Mouse (Mus musculus) MEL (cell line): ENCODE measurements at regions not wholly inside any gene's neighbourhood (a gene's known extent, or its start where the extent isn't known, plus 50 kb on each side); places are given as distances from the start of the nearest gene placed in this dataset.

Experiments
- DNase-seq: peaks from one replicate; pipeline ENCODE4 v3.0.0; 2011; ENCODE audit warnings: low read depth, low spot score
- H3K27ac ChIP-seq: 2 replicates; pipeline ENCODE4 v1.5.1; 2012; ENCODE audit warnings: low read depth, mild to moderate bottlenecking, control low read depth, low read length, moderate library complexity; ENCODE audit not compliant: control insufficient read depth
- H3K27me3 ChIP-seq, 2 experiments: fragments of 150-350 bp in 1 of 2; sonication (generic) in 1 of 2; 2 replicates each; pipeline ENCODE4 v1.6.1; 2012; ENCODE audit warnings: low read length in 2 of 2, mild to moderate bottlenecking in 2 of 2, improper control_type of control experiment in 1 of 2, moderate library complexity in 1 of 2; ENCODE audit not compliant: insufficient read depth in 2 of 2, control insufficient read depth in 1 of 2
- H3K36me3 ChIP-seq, 2 experiments: 2 replicates each; pipeline ENCODE4 v1.6.1; 2012 to 2014; ENCODE audit warnings: low read length in 2 of 2, improper control_type of control experiment in 1 of 2, inconsistent platforms in 1 of 2, mild to moderate bottlenecking in 1 of 2; ENCODE audit not compliant: insufficient read depth in 2 of 2, control insufficient read depth in 1 of 2
- H3K4me1 ChIP-seq, 2 experiments: fragments of 150-350 bp in 1 of 2; sonication (generic) in 1 of 2; 2 replicates each; pipeline ENCODE4 v1.6.1; 2012; ENCODE audit warnings: low read length in 2 of 2, improper control_type of control experiment in 1 of 2, mild to moderate bottlenecking in 1 of 2; ENCODE audit not compliant: insufficient read depth in 2 of 2, control insufficient read depth in 1 of 2
- H3K4me3 ChIP-seq, 2 experiments: fragments of 150-350 bp in 1 of 2; sonication (generic) in 1 of 2; 2 replicates each; pipeline ENCODE4 v1.5.1; 2012; ENCODE audit warnings: low read depth in 2 of 2, low read length in 2 of 2, mild to moderate bottlenecking in 2 of 2, moderate library complexity in 2 of 2, control low read depth in 1 of 2, improper control_type of control experiment in 1 of 2; ENCODE audit not compliant: control insufficient read depth in 1 of 2, insufficient read depth in 1 of 2
- H3K79me2 ChIP-seq: 2 replicates; pipeline ENCODE4 v1.6.1; 2012; ENCODE audit warnings: mild to moderate bottlenecking, low read length, moderate library complexity; ENCODE audit not compliant: control insufficient read depth, poor library complexity, insufficient read depth
- H3K9ac ChIP-seq: 2 replicates; pipeline ENCODE4 v1.6.1; 2012; ENCODE audit warnings: low read depth, mild to moderate bottlenecking, control low read depth, low read length, moderate library complexity; ENCODE audit not compliant: control insufficient read depth, poor library complexity, severe bottlenecking
- H3K9me3 ChIP-seq: fragments of 150-350 bp; sonication (generic); replicated peaks from 2 replicates; pipeline ENCODE4 v1.6.1; 2012; ENCODE audit warnings: mild to moderate bottlenecking, low read length, improper control_type of control experiment, moderate library complexity; ENCODE audit not compliant: insufficient read depth
- BHLHE40 ChIP-seq: IDR thresholded peaks from 2 replicates; pipeline ENCODE4 v1.6.1; 2012; ENCODE audit warnings: low read depth, mild to moderate bottlenecking, inconsistent platforms, low read length, improper control_type of control experiment, borderline replicate concordance
- CHD2 ChIP-seq: IDR thresholded peaks from 2 replicates; pipeline ENCODE4 v1.6.1; 2011; ENCODE audit warnings: low read length, improper control_type of control experiment
- CTCF ChIP-seq, 3 experiments: IDR thresholded peaks in 2 of 3; conservative IDR thresholded peaks in 1 of 3; 2 replicates each; pipeline ENCODE4 v1.5.1; 2011 to 2012; ENCODE audit warnings: low read length in 3 of 3, low read depth in 2 of 3, mild to moderate bottlenecking in 2 of 3, improper control_type of control experiment in 1 of 3, inconsistent platforms in 1 of 3, mixed read lengths in 1 of 3, moderate library complexity in 1 of 3; ENCODE audit not compliant: control insufficient read depth in 1 of 3, insufficient read depth in 1 of 3, poor library complexity in 1 of 3, severe bottlenecking in 1 of 3
- E2F4 ChIP-seq: IDR thresholded peaks from 2 replicates; pipeline ENCODE4 v1.6.1; 2011; ENCODE audit warnings: low read depth, low read length, improper control_type of control experiment, borderline replicate concordance
- GATA1 ChIP-seq: IDR thresholded peaks from 2 replicates; pipeline ENCODE4 v1.6.1; 2011; ENCODE audit warnings: low read depth, low read length, improper control_type of control experiment
- HCFC1 ChIP-seq: IDR thresholded peaks from 2 replicates; pipeline ENCODE4 v1.6.1; 2012; ENCODE audit warnings: low read depth, mild to moderate bottlenecking, inconsistent platforms, low read length, improper control_type of control experiment, moderate library complexity
- MAFK ChIP-seq: IDR thresholded peaks from 2 replicates; pipeline ENCODE4 v1.6.1; 2011; ENCODE audit warnings: low read depth, mild to moderate bottlenecking, low read length, improper control_type of control experiment, borderline replicate concordance
- MAX ChIP-seq: IDR thresholded peaks from 2 replicates; pipeline ENCODE4 v1.6.1; 2011; ENCODE audit warnings: low read length, improper control_type of control experiment
- MAZ ChIP-seq: IDR thresholded peaks from 2 replicates; pipeline ENCODE4 v1.6.1; 2012; ENCODE audit warnings: low read depth, mild to moderate bottlenecking, inconsistent platforms, low read length, improper control_type of control experiment
- MEF2A ChIP-seq: IDR thresholded peaks from 2 replicates; pipeline ENCODE4 v1.6.1; 2014; ENCODE audit warnings: low read depth, mild to moderate bottlenecking, inconsistent platforms, low read length, improper control_type of control experiment; ENCODE audit not compliant: poor library complexity, insufficient replicate concordance, severe bottlenecking; ENCODE audit errors: extremely low read depth
- MYB ChIP-seq: IDR thresholded peaks from 2 replicates; pipeline ENCODE4 v1.6.1; 2011; ENCODE audit warnings: mild to moderate bottlenecking, low read depth, low read length, improper control_type of control experiment
- MYC ChIP-seq: IDR thresholded peaks from 2 replicates; pipeline ENCODE4 v1.6.1; 2011; ENCODE audit warnings: low read depth, mild to moderate bottlenecking, low read length, improper control_type of control experiment, moderate library complexity
- NELFE ChIP-seq: IDR thresholded peaks from 2 replicates; pipeline ENCODE4 v1.6.1; 2011; ENCODE audit warnings: low read depth, low read length, improper control_type of control experiment
- NRF1 ChIP-seq: IDR thresholded peaks from 2 replicates; pipeline ENCODE4 v1.6.1; 2014; ENCODE audit warnings: low read depth, mild to moderate bottlenecking, inconsistent platforms, low read length, improper control_type of control experiment, moderate library complexity; ENCODE audit not compliant: poor library complexity, insufficient read depth, severe bottlenecking
- POLR2A ChIP-seq, 2 experiments: IDR thresholded peaks; 2 replicates each; pipeline ENCODE4 v1.6.1; 2011 to 2012; ENCODE audit warnings: low read length in 2 of 2, mild to moderate bottlenecking in 2 of 2, control low read depth in 1 of 2, improper control_type of control experiment in 1 of 2, low read depth in 1 of 2, moderate library complexity in 1 of 2; ENCODE audit not compliant: control insufficient read depth in 1 of 2, insufficient read depth in 1 of 2, poor library complexity in 1 of 2
- RAD21 ChIP-seq: IDR thresholded peaks from 2 replicates; pipeline ENCODE4 v1.6.1; 2011; ENCODE audit warnings: mild to moderate bottlenecking, low read depth, low read length, improper control_type of control experiment
- RCOR1 ChIP-seq: IDR thresholded peaks from 2 replicates; pipeline ENCODE4 v1.6.1; 2012; ENCODE audit warnings: low read depth, mild to moderate bottlenecking, inconsistent platforms, low read length, improper control_type of control experiment
- SIN3A ChIP-seq: IDR thresholded peaks from 2 replicates; pipeline ENCODE4 v1.6.1; 2012; ENCODE audit warnings: low read length, improper control_type of control experiment, inconsistent platforms
- SMC3 ChIP-seq: IDR thresholded peaks from 2 replicates; pipeline ENCODE4 v1.6.1; 2011; ENCODE audit warnings: low read depth, low read length, improper control_type of control experiment
- TAL1 ChIP-seq: IDR thresholded peaks from 2 replicates; pipeline ENCODE4 v1.6.1; 2012; ENCODE audit warnings: mild to moderate bottlenecking, inconsistent platforms, low read length, moderate library complexity, mixed read lengths
- TBP ChIP-seq: IDR thresholded peaks from 2 replicates; pipeline ENCODE4 v1.8.0; 2011; ENCODE audit warnings: low read depth, low read length, improper control_type of control experiment
- ZC3H11A ChIP-seq: IDR thresholded peaks from 2 replicates; pipeline ENCODE4 v1.6.1; 2012; ENCODE audit warnings: low read depth, mild to moderate bottlenecking, inconsistent platforms, low read length, improper control_type of control experiment
- ZKSCAN1 ChIP-seq: IDR thresholded peaks from 2 replicates; pipeline ENCODE4 v1.6.1; 2012; ENCODE audit warnings: low read depth, mild to moderate bottlenecking, inconsistent platforms, low read length, improper control_type of control experiment, moderate library complexity

- no peak overlapping the region for H3K4me3 ChIP-seq
- no peaks in the 10 kb centered on the region for H3K4me1 ChIP-seq
- H3K27ac ChIP-seq: no peak overlapping the region
- no peaks in the 10 kb centered on the region for H3K79me2 ChIP-seq
- no peaks in the 10 kb centered on the region for H3K36me3 ChIP-seq
- peak; percentile 21 for DNase-seq
- no peak overlapping the region for H3K9ac ChIP-seq
- TF ChIP-seq SMC3: peak; percentile 63
- no peak for TF ChIP-seq NRF1
- TF ChIP-seq RAD21: peak; percentile 54
- TF ChIP-seq SIN3A: no peak
- no peak for TF ChIP-seq MYB
- TF ChIP-seq CTCF (IDR thresholded peaks at IDR 0.05 in 2 of 3, conservative IDR thresholded peaks at IDR 0.05 in 1 of 3; ENCODE audit: control insufficient read depth in 1 of 3, insufficient read depth in 1 of 3, low read depth in 2 of 3, low read length in 3 of 3, poor library complexity in 1 of 3, severe bottlenecking in 1 of 3): peak; percentile 18 to 53 (median 31); a peak in 5 of 6 replicates
- peak; percentile 53 for TF ChIP-seq ZC3H11A
- TF ChIP-seq ZKSCAN1: no peak
- no peak for TF ChIP-seq MAX
- H3K27me3 ChIP-seq: no peaks in the 10 kb centered on the region
- no peaks in the 10 kb centered on the region for H3K9me3 ChIP-seq
Observed at GRCm38 (mm10) chr8:82689322-82689721, 84.6 kb downstream of the Zfp330 start.

- Histone ChIP-seq H3K27ac (no peak overlapping the region), H3K9ac (no peak overlapping the region), H3K9me3 (no peaks in the 10 kb centered on the region), H3K4me1 (no peaks in the 10 kb centered on the region), H3K79me2 (no peaks in the 10 kb centered on the region), H3K4me3 (no peak overlapping the region), H3K36me3 (no peaks in the 10 kb centered on the region), H3K27me3 (no peaks in the 10 kb centered on the region)
- no peak for DNase-seq
- no peak for TF ChIP-seq TBP
- TF ChIP-seq MEF2A: no peak
- no peak for TF ChIP-seq ZKSCAN1
- TF ChIP-seq CHD2: no peak
- TF ChIP-seq MYC: no peak
- TF ChIP-seq POLR2A (IDR thresholded peaks at IDR 0.05; ENCODE audit: control insufficient read depth in 1 of 2, insufficient read depth in 1 of 2, low read depth in 1 of 2, low read length in 2 of 2, poor library complexity in 1 of 2): no peak
- TF ChIP-seq RCOR1: no peak
- TF ChIP-seq NELFE: no peak
- no peak for TF ChIP-seq TAL1
Observed at GRCm38 (mm10) chr8:82685966-82686365, 88.0 kb downstream of the Zfp330 start.

- Histone ChIP-seq H3K27ac (no peak overlapping the region), H3K27me3 (no peaks in the 10 kb centered on the region), H3K4me1 (no peaks in the 10 kb centered on the region), H3K9ac (no peak overlapping the region), H3K79me2 (no peaks in the 10 kb centered on the region), H3K9me3 (no peaks in the 10 kb centered on the region), H3K4me3 (no peak overlapping the region), H3K36me3 (no peaks in the 10 kb centered on the region)
- no peak for DNase-seq
- TF ChIP-seq RCOR1 (no peak), MEF2A (no peak), SMC3 (no peak), CTCF (IDR thresholded peaks at IDR 0.05 in 2 of 3, conservative IDR thresholded peaks at IDR 0.05 in 1 of 3; ENCODE audit: control insufficient read depth in 1 of 3, insufficient read depth in 1 of 3, low read depth in 2 of 3, low read length in 3 of 3, poor library complexity in 1 of 3, severe bottlenecking in 1 of 3) (no peak), GATA1 (no peak), NELFE (no peak), HCFC1 (no peak), MAFK (no peak), MAZ (no peak), BHLHE40 (no peak), E2F4 (no peak)
- TF ChIP-seq, all 39 proteins: peak for 0
Observed at GRCm38 (mm10) chr8:82678793-82679192, 95.2 kb downstream of the Zfp330 start.
